20 mouse cellular contexts compared by ENCODE assay signal in the genomic region with DNA sequence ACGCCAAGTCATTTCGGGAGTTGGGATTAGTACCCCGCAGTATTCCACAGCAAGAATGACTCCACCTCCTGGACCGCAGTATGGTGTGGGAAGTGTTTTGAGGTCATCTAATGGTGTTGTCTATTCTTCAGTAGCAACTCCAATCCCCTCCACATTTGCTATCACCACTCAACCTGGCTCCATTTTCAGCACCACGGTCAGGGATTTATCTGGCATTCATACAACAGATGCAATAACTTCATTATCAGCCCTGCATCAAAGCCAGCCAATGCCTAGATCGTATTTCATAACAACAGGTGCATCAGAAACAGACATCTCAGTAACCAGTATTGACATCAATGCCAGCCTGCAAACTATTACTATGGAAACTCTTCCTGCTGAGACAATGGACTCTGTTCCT.
DNase-seq lines count a peak whose midpoint lies in the region; ATAC-seq and TF ChIP-seq lines count a peak whose summit lies in the region.
"Had no signal": no experiment of that assay in that cellular context is flagged by ENCODE, and none has a peak within 500 bp of the region (broad histone marks: within the 10 kb centered on the region; RNA-seq: fewer than 3 reads in every experiment).

No protein-coding gene starts in this region.

- no peak for TF ChIP-seq POLR2A in myocyte (IDR thresholded peaks at IDR 0.05; ENCODE audit: insufficient read length, low read depth)

- H3K4me3 ChIP-seq in myocyte = no peak overlapping the region
- H3K4me3 ChIP-seq: forebrain, embryonic 12.5 days; heart, adult 2 months; heart, embryonic 15.5 days; megakaryocyte, embryonic 14.5 days; midbrain, embryonic 15.5 days had no signal

- H3K4me2 ChIP-seq in myocyte (ENCODE audit: low read depth) = no peak overlapping the region
- H3K4me2 ChIP-seq: forebrain, embryonic 12.5 days; heart, embryonic 15.5 days; midbrain, embryonic 15.5 days had no signal

- H3K36me3 ChIP-seq in myocyte (ENCODE audit: control insufficient read depth, insufficient read depth) = no peaks in the 10 kb centered on the region
- H3K36me3 ChIP-seq: heart, embryonic 15.5 days had no signal

- no peaks in the 10 kb centered on the region for H3K27me3 ChIP-seq in myocyte (ENCODE audit: control insufficient read depth, insufficient read depth, insufficient read length)
- H3K27me3 ChIP-seq: forebrain, embryonic 12.5 days; heart, embryonic 15.5 days; megakaryocyte, embryonic 14.5 days; midbrain, embryonic 15.5 days had no signal

- H3ac ChIP-seq in myocyte (ENCODE audit: control insufficient read depth, insufficient read length) = no peak overlapping the region

- ATAC-seq in monocyte, adult 5-6 weeks (replicated peaks; ENCODE audit: insufficient number of reproducible peaks, low FRiP score, low TSS enrichment, poor library complexity, severe bottlenecking) = no peak
- no peak for ATAC-seq in erythroid progenitor cell, adult 5-6 weeks (replicated peaks; ENCODE audit: low FRiP score, poor library complexity, severe bottlenecking)
- ATAC-seq: CD4-positive, CD25-positive, alpha-beta regulatory T cell, adult 4 months; midbrain, embryonic 15.5 days had no signal

- peak; percentile 20 for DNase-seq in kidney, postnatal 10 days
- DNase-seq in kidney, postnatal 14 days = no peak
- peak; percentile 17 for DNase-seq in NIH3T3 (ENCODE audit: low read depth)
- peak; percentile 25 for DNase-seq in embryo, embryonic 11 days
- DNase-seq: cerebellum, adult 8-10 months; gastrocnemius, postnatal 14 days; heart, adult 2 months; kidney, adult 9 months; liver; lung, postnatal 14 days; right cerebral cortex, adult 18-20 months; thymus, postnatal 25 days had no signal

- no peaks in the 10 kb centered on the region for H3K79me2 ChIP-seq in myocyte (ENCODE audit: control insufficient read depth, insufficient read depth)

TF ChIP-seq in myocyte, 11 proteins besides CTCF, POLR2A, EP300 and RAD21:
- TF ChIP-seq TCF3 (IDR thresholded peaks at IDR 0.05; ENCODE audit: insufficient read length, low read depth) = no peak
- TF ChIP-seq TCF12 (IDR thresholded peaks at IDR 0.05; ENCODE audit: insufficient read depth, poor library complexity, severe bottlenecking) = no peak
- no peak for TF ChIP-seq CEBPB (IDR thresholded peaks at IDR 0.05; ENCODE audit: insufficient read depth, poor library complexity, severe bottlenecking)
- no peak for TF ChIP-seq MAX (IDR thresholded peaks at IDR 0.05; ENCODE audit: low read depth)
- peak; percentile 67 for TF ChIP-seq REST (IDR thresholded peaks at IDR 0.05; ENCODE audit: insufficient read depth, insufficient read length)
